Mouse (Mus musculus) thymus, postnatal 10 days (tissue): ENCODE data around the gene Kbtbd8.

Experiments used
- DNase-seq, 2 experiments: peaks; one replicate each; pipeline ENCODE4 v3.0.0; 2021; ENCODE audit warnings: low spot score in 2 of 2

Kbtbd8 gene

DNA sequence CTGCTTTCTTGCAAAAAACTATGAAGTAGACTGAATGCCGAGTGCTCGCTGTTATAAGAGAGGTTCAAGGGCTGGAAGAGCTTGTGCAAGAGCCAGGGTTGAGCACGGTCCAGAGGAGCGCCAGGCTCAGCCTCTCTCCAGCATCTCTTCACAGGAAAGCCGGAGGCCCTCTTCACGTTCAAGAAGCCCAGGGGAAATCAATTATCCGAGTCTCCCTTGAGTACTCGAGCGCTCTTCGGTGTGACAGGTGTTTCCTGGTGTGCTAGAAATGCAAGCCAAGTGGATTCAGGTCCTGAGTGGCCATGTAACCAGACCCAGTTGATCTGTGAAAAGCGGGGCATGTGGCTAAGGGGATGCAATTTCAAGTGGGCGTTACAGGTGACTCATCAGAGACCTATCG, at the start of gene Kbtbd8:
Gene Kbtbd8 (plus strand): TSS at position 295 of the 400 bp plus-strand sequence.
- DNase-seq = peak; percentile 4 to 38

DNA sequence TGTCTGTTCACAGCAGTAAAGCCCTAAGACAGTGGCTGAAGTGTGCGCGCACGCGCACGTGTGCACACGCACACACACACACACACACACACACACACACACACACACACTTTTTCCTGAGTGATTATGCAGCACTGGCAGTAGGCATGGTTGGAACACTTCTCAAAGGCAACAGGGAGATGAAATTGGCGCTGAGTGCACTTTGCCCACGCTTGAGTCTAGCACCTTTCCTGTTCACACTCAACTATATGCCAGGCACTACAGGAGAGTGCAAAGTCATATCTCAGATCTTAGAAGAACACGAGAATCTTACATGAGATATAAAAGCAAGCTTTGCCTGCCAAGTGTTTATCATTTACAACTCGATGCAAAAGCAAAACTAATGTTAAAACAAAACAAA, 47.3 kb upstream of the Kbtbd8 start:
- no peak for DNase-seq

DNA sequence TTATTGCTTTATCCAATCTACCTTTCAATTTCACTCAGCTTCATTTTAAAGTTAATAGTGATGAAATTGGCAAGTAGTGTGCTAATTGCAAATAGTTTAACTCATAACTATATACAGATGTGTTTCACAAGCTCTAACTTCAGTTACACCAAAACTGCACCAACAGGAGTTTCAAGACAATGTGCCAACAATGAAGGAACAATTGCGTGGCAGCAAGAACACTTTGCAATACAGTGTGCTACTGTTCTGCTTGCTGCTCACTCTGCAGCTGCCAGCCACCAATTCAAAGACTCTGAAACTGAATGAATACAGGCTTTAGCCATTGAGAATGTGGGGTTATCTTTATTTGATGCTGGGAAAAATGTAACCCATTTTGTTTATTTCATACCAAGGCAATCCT, 31.8 kb upstream of the Kbtbd8 start:
- DNase-seq = no peak

DNA sequence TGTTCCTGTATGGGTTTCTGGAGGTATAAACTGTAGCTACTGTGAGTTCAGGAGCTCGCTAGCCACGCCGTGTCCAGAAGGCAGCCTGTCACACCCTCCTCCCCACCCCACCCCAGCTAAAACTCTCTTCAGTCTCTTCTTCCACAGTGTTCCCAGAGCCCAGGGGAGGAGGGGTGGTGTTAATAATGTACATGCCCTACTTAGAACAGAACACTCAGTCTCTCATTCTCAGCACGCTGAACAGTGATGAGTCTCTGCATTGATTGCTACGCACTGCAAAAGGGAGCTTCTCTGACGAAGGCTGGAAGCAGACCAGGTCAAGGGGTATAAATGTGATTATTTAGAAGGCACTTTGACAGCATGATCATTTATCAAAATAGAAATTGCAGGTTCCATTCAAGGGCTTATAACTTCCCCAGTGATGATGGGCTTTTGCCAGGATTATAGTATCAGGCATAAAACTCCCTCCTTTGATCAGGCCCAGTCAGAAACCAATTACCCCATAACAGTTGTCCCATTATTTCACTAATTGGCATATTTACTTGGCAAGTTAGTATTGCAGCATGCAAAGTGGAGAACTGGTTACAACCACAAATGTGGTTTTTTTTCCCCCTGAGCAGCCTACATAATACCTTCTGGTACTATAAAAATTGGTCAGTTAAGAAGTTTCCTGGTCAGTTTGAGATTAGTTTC, 29.7 kb upstream of the Kbtbd8 start:
- no peak for DNase-seq

DNA sequence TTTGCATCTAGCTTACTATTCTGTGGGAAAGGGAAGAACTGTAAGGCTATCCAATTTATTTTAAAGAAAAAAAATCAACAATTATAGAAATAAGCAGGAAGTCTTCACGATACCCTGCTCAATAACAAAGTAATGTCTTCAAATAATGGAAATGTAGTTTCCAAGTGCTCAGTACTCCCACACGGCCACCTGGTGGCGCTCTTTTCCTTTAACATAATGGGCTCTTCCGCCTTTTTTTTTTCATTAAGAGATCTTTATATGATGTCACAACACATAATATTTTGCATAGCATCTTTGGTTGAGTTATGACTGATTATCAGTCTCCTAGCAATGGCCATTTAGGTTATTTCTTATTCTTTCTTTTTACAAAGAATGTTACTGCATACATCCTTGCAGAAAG, 29.0 kb upstream of the Kbtbd8 start:
- DNase-seq = peak in 1 of 2 experiments; percentile 4

DNA sequence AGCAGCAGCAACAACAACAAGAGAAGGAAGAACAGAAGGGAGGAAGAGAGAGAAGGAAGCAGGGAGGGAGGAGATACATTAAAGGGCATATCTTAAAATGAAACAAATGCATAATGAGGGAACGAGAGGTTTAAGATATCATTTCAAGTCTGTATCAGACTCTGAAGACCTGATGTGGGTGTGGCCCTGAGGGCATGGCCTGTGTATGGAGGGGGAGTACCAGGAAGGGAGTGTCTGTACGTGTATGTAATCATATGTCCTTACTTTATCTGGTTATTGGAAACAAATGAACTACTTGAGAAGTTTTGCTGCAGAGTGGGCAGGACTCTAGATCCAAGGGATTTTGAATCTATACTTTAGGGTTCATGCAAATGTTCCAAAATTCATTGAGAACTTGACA, 22.3 kb upstream of the Kbtbd8 start:
- DNase-seq = no peak

DNA sequence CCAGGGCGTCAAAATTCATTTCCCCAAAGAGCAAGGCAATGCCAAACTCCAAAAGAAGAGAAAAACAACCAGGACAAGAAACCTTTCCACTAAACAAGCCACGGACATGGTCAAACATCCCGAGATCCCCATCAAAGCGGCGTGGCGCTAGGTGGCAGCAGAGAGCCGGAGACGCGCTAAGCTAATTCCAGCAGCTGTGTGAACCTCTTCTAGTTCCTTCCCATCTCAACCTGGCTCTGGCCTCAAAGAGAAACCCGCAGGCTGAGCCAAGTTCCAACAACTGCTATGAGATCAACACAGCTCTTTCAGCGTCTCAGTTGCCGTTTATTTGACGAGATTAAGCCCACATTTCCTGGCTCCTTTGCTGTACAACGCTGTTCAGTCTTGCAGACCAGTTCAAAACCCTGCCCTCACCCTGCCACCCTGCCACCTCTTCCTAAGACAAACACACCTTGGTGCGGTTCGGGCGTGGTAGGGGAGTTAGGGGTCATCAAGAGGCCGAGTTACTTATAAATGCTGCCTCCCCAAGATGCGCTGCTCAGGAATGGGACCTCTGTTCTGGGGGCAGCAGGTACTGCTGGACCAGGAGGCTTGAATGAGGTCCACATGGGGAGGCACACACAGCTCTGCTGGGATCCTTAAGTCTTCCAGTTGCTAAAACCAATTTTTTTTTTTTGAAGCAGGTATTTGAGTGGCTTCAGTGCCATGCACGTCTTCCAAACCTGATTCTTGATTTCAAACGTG, 18.5 kb upstream of the Kbtbd8 start:
- DNase-seq = peak; percentile 41 to 75

DNA sequence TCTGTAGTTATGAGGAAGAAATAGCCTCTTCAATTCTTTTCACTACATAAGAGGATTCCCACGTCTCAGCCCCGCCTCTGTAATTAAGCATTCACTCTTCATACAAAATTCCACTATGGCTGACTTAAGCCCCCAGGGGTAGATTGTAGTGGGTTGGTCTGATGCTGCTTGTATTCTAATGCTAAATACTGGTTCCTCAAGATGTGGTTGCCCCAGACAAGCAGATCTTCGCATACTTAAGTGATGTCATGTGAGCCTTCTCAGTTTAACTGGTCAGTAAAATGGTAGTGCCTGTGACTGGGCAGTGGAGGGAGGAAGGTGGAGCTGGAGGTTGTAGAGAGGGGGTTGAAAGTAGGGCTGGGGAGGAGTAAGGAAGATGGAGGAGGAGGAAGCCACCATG, 13.3 kb upstream of the Kbtbd8 start:
- no peak for DNase-seq

DNA sequence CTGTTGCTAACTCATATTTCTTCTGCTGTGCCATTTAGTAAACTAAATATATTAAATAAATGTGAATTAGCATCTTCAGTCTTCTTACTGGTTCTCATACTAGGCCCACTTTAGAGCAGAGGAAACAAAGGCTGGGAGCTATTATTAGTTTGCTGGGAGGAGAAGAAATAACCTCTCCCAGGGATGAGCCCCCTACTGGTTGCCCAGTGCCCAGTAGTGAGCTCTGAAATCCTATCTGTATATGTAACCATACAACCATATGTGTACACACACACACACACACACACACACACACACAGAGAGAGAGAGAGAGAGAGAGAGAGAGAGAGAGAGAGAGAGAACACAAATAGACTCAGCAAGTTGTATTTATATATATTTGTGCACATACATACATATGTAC, 8.6 kb upstream of the Kbtbd8 start:
- no peak for DNase-seq

DNA sequence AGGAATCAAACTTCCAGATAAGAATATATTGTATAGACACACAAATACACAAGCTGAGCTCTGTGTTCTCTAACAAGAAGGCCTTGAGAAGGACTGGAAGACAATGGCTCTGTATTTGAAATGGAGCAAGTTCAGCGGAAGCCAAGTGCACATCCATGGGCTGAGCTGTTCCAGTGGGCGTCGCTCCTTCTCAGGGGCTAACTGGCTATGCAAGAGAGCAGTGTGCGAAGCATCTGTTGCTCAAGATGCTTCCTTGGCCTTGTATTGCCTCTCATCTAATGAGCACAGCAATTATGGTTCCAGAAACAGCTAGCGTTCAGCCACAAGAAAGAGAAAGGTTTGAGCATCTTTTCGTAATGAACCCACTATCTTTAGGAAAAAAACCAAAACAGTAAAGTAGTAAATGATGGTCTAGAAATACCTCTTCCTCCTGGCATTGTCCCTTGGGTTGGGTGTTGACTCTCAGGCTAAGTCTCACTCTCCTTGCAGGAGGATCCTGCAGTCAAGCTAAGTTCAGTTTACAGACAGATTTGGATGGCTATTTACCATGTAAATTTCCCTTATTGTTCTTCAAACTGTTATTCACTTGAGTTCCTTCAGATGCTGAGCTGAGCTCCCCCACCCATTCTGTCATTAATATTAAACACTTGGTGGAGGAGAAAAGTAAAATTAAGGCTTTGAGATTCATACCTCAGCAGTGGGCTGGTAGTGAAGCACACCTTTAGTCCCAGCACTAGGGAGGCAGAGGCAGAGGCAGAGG, 7.2 kb upstream of the Kbtbd8 start:
- no peak for DNase-seq

DNA sequence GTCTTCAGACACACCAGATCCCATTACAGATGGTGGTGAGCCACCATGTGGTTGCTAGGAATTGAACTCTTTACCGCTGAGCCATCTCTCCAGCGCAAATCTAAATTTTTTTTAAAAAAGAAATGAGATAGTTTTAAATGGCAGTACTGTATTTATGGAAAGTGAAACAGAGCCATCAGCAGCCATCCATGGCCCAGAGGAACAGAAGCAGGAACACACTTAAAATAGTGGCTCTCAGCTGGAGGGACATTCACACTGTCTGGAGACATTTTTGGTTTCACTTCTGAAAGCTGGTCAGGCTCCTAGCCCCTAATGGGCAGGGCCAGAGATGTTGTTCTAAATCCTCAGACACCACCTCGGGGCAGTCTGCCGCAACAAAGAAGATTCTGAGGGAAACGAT, 5.0 kb upstream of the Kbtbd8 start:
- no peak for DNase-seq

DNA sequence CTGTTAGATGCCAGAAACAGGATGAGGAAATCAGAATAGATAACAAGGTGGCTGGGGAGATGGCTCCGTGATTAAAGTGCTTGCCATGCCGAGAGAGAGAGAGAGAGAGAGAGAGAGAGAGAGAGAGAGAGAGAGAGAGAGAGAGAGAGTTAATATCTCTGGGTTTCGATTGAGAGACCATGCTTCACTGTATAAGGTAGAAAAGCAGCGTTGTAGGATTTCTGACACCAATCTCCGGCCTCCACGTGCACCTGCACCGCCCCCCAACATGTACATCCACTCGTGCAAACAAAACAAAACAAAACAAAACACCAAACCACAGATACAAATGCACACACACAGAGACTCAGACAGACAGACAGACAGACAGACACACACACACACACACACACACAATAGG, 527 bp upstream of the Kbtbd8 start:
- no peak for DNase-seq

DNA sequence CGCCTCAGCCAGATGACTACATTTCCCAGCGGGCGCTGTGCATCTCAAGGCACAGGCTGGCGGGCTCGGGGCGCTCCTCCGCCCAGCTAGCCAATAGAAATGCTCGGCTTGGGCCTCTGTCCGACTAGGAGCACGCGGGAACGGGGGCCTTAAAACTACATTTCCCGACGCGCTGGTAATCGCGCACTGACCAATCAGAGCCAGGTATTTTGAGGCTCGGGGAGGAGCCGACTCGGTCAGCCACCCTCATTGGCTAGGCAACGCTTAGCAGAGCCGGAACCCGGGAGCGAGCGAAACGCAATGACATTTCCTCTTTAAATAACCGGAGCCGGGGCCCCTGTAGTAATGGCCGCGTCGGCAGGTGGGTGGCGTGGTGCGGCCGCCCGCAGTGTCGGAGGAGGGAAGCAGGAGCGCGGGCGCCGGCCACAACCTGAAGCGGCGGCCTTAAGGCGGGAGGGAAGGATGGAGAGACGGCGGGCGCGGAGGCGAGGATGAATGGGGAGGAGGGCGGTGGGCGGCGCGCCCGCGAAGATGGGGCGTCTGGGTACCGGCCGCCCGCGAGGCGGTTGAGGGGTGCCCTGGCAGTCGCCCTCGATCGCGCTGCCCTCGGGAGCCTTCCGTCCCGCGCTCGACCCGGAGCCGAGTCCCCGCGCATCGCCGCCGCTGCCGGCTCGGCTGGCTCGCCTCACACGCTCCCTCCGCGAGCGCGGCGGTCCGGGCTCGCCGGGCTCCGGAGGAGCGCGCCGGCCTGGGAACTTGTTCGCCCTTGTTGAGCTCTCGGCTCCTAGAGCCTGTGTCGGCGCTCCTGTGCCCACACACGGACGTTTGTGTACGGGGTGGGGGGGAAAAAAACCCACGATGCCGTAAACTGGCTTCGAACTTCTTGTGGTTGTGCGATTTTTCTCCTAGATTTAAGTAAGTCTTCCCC, 838 bp downstream of the Kbtbd8 start:
- peak; percentile 90 to 92 for DNase-seq

DNA sequence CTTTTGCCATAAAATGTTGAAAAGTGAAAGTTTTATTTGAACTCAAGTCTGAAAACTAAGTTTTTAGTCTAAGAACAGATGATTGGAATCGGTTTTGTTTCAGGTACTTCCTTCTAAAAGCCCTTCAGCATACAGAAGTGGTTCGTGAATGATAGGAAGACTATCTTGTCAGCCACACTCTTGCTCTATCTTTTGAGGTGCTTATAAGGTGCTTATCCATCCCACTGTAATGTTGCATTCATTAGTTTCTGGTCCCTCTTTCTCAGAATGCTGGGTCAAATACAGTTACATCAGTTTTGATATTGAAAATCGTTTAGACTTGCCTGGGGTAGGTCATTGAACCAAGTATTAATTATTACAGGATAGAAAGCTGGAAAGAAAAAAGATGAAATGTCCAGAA, 2.3 kb downstream of the Kbtbd8 start:
- DNase-seq = no peak

DNA sequence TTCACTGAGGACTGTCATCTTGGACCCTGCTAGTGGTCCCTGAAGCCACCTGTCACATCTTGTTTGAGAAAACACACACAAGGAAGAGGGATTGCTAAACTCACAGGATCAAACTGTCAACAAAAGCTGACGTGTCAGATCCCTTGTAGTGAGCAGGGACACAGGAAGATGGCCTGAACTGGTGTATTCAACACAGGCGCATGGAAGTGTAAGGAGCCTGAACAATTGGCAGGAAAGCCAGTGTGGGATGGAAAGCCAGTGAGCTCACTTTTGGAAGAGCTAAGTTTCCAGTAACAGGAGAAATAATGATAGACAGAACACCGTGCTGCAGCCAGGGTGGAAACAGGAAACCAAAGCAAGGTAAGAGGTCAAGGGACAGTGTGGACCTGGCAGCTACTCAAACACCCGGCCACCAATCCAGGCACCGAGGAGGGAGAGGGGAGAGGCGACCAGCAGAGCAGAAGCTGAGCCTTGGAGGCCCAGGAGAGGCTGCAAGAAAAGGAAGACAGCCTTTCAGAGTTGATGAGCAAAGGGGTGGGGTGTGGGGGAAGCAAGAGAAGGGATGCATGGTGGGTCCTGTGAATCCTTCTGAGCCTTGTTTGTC, 33.0 kb downstream of the Kbtbd8 start:
- no peak for DNase-seq

DNA sequence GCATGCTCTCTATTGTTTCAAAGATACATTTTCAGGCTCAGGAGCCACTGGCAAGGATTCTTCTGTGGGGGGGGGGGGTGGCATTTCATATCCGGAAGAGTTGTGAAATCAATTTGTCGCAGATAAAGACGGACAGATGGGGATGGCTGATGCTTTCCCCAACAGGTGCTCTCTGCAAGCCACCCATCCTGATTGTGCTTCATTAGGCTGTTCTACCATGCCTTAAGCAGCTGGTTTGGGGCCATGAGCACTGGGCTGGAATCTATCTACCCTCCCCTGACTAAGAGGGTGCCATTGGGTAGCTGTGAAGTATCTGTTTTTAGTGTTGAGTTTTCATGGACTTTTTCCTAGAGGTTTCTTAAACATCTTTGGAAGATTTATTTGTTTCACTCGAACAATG, 33.8 kb downstream of the Kbtbd8 start:
- DNase-seq = no peak

DNA sequence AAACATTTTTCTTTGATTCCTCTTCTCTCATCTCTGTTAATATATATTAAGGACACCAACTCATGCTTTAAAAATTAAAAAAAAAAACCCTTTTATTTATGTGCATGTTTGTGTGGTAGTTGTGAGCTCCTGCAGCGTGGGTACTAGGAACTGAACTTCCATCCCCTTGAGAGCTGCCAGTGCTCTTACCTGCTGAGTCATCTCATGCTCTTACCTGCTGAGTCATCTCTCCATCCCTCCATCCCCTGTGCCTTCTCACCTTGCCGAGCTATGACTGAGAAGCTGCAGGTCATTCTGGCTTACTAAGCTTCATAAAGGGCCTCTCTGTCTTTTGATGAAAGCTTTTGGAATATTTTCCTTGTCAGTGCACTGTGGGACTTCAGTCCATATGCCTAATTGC, 34.5 kb downstream of the Kbtbd8 start:
- no peak for DNase-seq

DNA sequence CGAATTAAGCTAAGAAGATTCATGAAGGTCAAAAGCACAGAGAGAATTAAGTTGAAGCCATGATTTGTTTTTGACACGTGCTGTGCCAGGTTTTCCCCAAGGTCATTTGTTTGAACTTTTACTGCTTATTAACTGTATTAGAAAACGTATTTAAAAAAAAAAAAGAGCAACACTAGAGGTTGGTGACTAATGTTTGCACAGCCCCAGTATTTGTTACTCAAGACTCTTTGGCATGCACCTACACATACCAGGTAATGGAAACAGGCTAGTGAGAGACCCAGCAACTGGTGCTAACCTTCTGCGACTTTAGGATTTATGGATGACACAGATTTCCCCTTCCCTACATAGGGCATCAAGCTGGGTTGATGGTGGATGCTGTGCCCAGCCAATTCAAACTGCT, 46.9 kb downstream of the Kbtbd8 start:
- no peak for DNase-seq

DNA sequence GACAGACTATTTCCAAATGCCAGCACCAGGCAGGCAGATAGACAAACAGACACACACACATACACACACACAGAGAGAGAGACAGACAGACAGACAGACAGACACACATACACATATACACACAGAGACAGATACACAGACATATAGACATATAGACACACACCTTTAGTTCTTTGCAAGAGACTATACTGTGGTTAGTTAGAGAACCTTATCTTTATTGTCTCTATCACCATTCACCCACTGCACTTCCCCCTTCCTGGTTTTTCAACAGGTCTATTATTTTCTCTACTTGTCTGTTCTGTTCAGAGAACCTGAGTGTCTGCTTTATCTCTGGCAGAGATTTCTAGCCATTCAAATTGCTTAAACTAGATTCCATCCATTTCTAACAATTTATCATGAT, 48.6 kb downstream of the Kbtbd8 start:
- no peak for DNase-seq

DNA sequence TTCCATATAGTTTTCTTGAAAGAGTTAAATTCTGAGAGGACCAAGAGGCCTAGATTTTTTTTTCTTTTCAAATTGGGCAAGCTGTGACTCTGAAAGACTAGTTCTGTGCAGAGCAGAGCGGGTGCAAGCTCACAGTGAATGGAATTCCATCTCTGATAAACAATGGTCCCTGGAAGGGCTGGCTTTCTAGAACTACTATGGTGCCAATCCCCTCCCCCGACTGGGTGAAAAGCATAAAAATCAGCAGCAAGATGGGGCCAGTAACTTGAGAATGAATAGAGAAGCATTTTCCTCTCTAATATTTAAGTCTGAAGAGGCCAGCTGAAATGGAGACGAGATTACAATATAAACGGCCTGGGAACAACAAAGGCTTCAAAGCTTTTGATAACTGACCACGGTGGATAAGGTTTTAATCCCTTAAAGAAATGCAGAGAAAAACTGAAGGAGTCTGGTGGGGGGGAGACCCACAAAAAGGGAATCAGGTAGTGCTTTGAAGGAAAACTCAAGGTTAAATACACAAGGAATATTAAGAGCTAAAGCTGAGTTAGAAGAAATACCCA, 50.7 kb downstream of the Kbtbd8 start:
- no peak for DNase-seq

DNA sequence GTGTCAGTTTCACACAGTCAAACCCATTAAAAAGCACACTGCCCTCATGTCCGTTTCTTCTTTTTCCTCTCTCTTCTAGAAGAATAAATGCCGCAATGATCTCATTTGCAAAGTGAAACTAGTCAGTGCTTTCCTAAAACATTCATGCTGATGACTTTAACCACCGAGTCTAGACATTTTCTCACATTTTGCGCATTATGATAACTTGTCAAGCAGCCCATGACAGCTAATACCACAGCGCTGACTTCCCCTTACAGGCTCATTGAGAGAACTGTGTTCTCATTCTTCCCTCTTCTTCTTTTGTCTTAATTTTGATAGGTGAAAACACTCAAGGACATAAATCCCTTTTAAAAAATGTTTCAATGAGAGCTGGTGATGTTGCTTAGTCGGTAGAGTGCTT, 52.4 kb downstream of the Kbtbd8 start:
- no peak for DNase-seq
